Mouse (Mus musculus): Measurements from ENCODE around the gene Gm10300. TPM values are rescaled to one million over a fixed set of nuclear protein-coding genes. Genes with fewer than 3 reads are reported as not detected.
A peak's percentile ranks its signal among the peaks of the same experiment; 100 is the strongest.

Gene Gm10300
- polyA plus RNA-seq, 1 experiment = 0.24 TPM

- H3K4me3 ChIP-seq (ENCODE audit: insufficient read depth, low read length) = no peak overlapping the region
- peaks cover 62% of the 10 kb centered on the region for H3K4me1 ChIP-seq (ENCODE audit: control insufficient read depth, insufficient read depth, low read length)
- TF ChIP-seq POLR2A (IDR thresholded peaks at IDR 0.05; ENCODE audit: borderline replicate concordance, low read depth, low read length) (no peak), CTCF (IDR thresholded peaks at IDR 0.05; ENCODE audit: low read depth, low read length) (no peak)
- H3K27ac ChIP-seq (ENCODE audit: insufficient read depth, low read depth, low read length) = peak overlapping the region; percentile 99
These were observed 36.5 kb upstream of the Gm10300 start for GRCm38 (mm10) chr4:132037991-132038390.

DNA sequence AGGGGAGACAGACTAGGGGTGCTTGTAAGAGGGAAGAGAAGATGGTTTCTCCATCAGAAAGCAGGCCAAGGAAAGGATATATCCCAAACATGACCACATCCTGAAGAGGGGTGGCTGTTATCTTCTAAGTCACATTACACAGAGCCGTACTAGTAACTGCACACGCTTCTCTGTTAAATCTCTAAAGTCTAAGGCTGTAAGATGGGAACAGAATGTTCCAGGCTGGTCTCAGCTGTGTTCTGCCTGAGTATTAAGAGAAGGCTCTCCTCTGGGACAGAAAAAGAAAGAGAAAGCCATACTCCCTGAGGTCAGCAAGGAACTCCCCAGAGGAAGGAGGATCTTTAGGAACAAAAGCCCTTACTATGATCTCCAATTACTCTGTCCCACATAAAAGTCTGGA lies 35.7 kb upstream of the Gm10300 start:
- TF ChIP-seq POLR2A (IDR thresholded peaks at IDR 0.05; ENCODE audit: borderline replicate concordance, low read depth, low read length) (no peak), CTCF (IDR thresholded peaks at IDR 0.05; ENCODE audit: low read depth, low read length) (no peak)
- H3K27ac ChIP-seq (ENCODE audit: insufficient read depth, low read depth, low read length) = peak overlapping the region; percentile 99
- peaks cover 60% of the 10 kb centered on the region for H3K4me1 ChIP-seq (ENCODE audit: control insufficient read depth, insufficient read depth, low read length)
- no peak overlapping the region for H3K4me3 ChIP-seq (ENCODE audit: insufficient read depth, low read length)

DNA sequence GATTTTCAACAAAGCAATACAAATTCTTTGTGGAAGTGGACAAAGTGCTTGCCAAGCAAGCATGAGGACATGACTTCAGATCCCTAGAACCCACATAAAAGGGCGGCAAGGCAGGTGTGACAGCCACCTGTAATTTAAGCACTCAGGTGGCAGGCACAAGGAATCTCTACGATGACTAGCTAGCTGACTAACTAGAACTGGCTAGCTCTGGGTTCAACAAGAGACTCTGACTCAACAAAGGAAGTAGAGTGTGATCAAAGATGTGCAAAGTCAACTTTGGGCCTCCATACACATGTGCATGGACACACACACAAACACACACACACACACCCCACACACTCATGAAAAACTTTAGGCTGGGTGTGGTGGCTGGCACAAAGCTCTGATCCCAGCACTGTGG lies 35.0 kb upstream of the Gm10300 start:
- H3K4me3 ChIP-seq (ENCODE audit: insufficient read depth, low read length) = peak overlapping the region; percentile 27; the same call in 1 of the 2 replicates
- H3K4me1 ChIP-seq (ENCODE audit: control insufficient read depth, insufficient read depth, low read length) = peaks cover 59% of the 10 kb centered on the region
- peak overlapping the region; percentile 99 for H3K27ac ChIP-seq (ENCODE audit: insufficient read depth, low read depth, low read length)
- no peak for TF ChIP-seq CTCF (IDR thresholded peaks at IDR 0.05; ENCODE audit: low read depth, low read length)
- no peak for TF ChIP-seq POLR2A (IDR thresholded peaks at IDR 0.05; ENCODE audit: borderline replicate concordance, low read depth, low read length)

GRCm38 (mm10) chr4:132039975-132040645 lies 34.4 kb upstream of the Gm10300 start:
- Histone ChIP-seq H3K4me1 (ENCODE audit: control insufficient read depth, insufficient read depth, low read length) (peaks cover 59% of the 10 kb centered on the region), H3K4me3 (ENCODE audit: insufficient read depth, low read length) (peak overlapping the region; percentile 27; the same call in 1 of the 2 replicates), H3K27ac (ENCODE audit: insufficient read depth, low read depth, low read length) (peak overlapping the region; percentile 99)
- no peak for TF ChIP-seq CTCF (IDR thresholded peaks at IDR 0.05; ENCODE audit: low read depth, low read length)
- TF ChIP-seq POLR2A (IDR thresholded peaks at IDR 0.05; ENCODE audit: borderline replicate concordance, low read depth, low read length) = no peak

DNA sequence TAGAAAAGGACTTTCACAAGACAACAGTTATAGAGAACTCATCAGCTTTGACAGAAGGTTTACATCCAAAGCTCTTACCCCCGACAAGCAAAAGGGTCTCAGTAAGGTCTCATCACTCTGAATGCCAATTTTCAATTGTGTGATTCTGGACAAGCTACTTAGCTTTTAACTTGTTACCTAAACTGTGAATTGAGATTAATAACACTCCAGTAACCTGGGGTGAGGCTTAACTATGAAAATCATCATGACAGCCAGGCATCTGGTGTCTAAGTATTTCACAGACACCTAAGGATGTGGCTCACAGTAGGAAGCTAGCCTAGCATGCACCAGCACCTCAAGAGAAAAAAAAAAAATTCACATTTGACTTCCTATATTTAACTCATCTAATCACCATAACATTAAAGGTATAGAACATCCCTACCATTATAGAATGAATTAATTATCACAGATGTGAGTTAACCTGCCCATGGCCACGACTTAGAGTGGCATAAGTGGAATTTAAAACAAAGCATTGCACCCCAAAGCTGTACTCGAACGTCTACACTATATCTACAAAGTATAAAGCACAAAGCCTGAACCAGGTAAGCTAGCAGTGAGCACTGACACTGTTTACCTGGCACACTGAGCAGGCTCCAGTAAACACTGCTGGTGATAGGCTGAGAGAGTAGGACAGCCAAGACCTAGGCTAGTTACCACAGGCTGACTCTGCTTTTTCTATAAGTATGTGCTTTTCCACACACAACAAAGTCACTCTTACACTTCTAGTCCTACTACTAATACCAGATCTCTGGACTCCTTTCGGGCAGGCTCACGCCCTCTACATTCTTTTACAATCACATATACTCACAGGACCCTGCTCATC lies 32.8 kb upstream of the Gm10300 start:
- Histone ChIP-seq H3K27ac (ENCODE audit: insufficient read depth, low read depth, low read length) (peak overlapping the region; percentile 99; the same call in 1 of the 2 replicates), H3K4me1 (ENCODE audit: control insufficient read depth, insufficient read depth, low read length) (peaks cover 49% of the 10 kb centered on the region), H3K4me3 (ENCODE audit: insufficient read depth, low read length) (no peak overlapping the region)
- TF ChIP-seq POLR2A (IDR thresholded peaks at IDR 0.05; ENCODE audit: borderline replicate concordance, low read depth, low read length) (no peak), CTCF (IDR thresholded peaks at IDR 0.05; ENCODE audit: low read depth, low read length) (no peak)

GRCm38 (mm10) chr4:132043726-132044125 lies 30.8 kb upstream of the Gm10300 start:
- Histone ChIP-seq H3K27ac (ENCODE audit: insufficient read depth, low read depth, low read length) (no peak overlapping the region), H3K4me3 (ENCODE audit: insufficient read depth, low read length) (no peak overlapping the region), H3K4me1 (ENCODE audit: control insufficient read depth, insufficient read depth, low read length) (peaks cover 41% of the 10 kb centered on the region)
- TF ChIP-seq POLR2A (IDR thresholded peaks at IDR 0.05; ENCODE audit: borderline replicate concordance, low read depth, low read length) (no peak), CTCF (IDR thresholded peaks at IDR 0.05; ENCODE audit: low read depth, low read length) (no peak)

GRCm38 (mm10) chr4:132048011-132048991 lies 26.2 kb upstream of the Gm10300 start:
- TF ChIP-seq POLR2A (IDR thresholded peaks at IDR 0.05; ENCODE audit: borderline replicate concordance, low read depth, low read length) = no peak
- no peak for TF ChIP-seq CTCF (IDR thresholded peaks at IDR 0.05; ENCODE audit: low read depth, low read length)
- no peak overlapping the region for H3K27ac ChIP-seq (ENCODE audit: insufficient read depth, low read depth, low read length)
- peaks cover 15% of the 10 kb centered on the region for H3K4me1 ChIP-seq (ENCODE audit: control insufficient read depth, insufficient read depth, low read length)
- peak overlapping the region; percentile 81 for H3K4me3 ChIP-seq (ENCODE audit: insufficient read depth, low read length)

DNA sequence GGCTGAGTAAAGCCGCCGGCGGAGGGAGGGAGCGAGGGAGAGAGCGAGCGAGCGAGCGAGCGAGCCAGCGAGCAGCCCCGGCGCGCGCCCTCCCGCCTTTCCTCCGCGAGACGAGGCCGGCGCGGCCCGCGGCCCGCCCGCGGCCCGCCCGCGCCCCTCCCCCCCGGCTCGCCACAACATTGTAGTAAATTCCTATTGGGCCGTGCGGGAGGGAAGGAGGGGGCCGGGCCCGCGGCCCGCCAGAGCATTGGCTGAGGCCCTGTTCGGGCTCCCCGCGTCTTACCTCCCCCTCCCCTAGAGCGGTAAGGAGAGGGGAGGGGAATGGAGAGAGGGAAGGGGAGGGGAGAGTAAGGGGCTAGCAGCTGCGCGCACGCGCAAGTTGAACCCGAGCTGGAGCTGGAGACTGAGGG lies 25.5 kb upstream of the Gm10300 start:
- H3K4me1 ChIP-seq (ENCODE audit: control insufficient read depth, insufficient read depth, low read length) = peaks cover 13% of the 10 kb centered on the region
- TF ChIP-seq POLR2A (IDR thresholded peaks at IDR 0.05; ENCODE audit: borderline replicate concordance, low read depth, low read length) (no peak), CTCF (IDR thresholded peaks at IDR 0.05; ENCODE audit: low read depth, low read length) (no peak)
- no peak overlapping the region for H3K27ac ChIP-seq (ENCODE audit: insufficient read depth, low read depth, low read length)
- H3K4me3 ChIP-seq (ENCODE audit: insufficient read depth, low read length) = peak overlapping the region; percentile 81

DNA sequence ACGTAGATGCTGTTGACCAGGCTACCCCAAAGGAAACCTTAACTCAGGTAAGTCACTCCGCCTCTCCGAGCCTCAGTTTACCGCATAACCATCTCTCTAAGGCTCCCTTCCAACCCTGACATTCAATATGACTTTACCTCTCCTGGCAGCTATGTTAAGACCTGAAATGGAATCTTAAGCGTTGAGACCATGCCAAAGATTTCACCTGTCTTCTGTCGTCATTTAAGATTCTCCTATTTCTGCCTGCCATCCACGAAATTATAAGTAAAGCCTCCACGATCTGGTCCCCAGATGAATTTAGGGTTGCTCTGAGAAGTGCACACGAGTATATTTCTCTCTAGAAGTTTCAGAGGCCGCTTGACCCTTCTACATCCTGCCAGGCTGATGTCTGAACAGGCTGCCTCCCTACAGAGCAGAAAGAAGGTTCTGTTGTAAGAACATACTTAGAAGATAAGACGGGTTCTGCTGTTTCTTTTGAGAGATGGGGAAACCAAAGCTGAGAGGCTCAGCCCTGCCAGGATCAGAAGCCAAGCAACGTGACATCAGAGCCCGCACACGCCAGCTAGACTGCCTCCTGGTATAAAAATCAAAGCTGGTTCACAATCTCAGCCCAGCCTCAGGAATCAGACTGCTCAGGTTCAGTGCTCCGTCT lies 24.8 kb upstream of the Gm10300 start:
- Histone ChIP-seq H3K27ac (ENCODE audit: insufficient read depth, low read depth, low read length) (no peak overlapping the region), H3K4me1 (ENCODE audit: control insufficient read depth, insufficient read depth, low read length) (peaks cover 12% of the 10 kb centered on the region), H3K4me3 (ENCODE audit: insufficient read depth, low read length) (peak overlapping the region; percentile 81)
- TF ChIP-seq POLR2A (IDR thresholded peaks at IDR 0.05; ENCODE audit: borderline replicate concordance, low read depth, low read length) (no peak), CTCF (IDR thresholded peaks at IDR 0.05; ENCODE audit: low read depth, low read length) (no peak)

Data from bone marrow macrophage, adult 2 months (primary cell).